ENCODE assay signal across 28 mouse cellular contexts in genomic region chr12:107837741-107838140, GRCm38 (mm10).
DNase-seq lines count a peak whose midpoint lies in the region; ATAC-seq and TF ChIP-seq lines count a peak whose summit lies in the region.
"Had no signal": no experiment of that assay in that cellular context is flagged by ENCODE, and none has a peak within 500 bp of the region (broad histone marks: within the 10 kb centered on the region; RNA-seq: fewer than 3 reads in every experiment).

No protein-coding gene starts in this region.

- H3K4me2 ChIP-seq in stomach, postnatal 0 days (replicated peaks; ENCODE audit: low read depth), result no peak overlapping the region
- H3K4me2 ChIP-seq: embryonic facial prominence, embryonic 12.5 days; embryonic facial prominence, embryonic 15.5 days; forebrain, embryonic 12.5 days; forebrain, embryonic 15.5 days; heart, embryonic 12.5 days; heart, embryonic 15.5 days; hindbrain, embryonic 13.5 days had no signal

- TF ChIP-seq CTCF in brain, embryonic 14.5 days (IDR thresholded peaks at IDR 0.05; ENCODE audit: borderline replicate concordance, extremely low read depth, insufficient read depth, insufficient read length), result no peak
- TF ChIP-seq CTCF in stomach, postnatal 0 days (IDR thresholded peaks at IDR 0.05; ENCODE audit: low read depth), result no peak

- no peak for ATAC-seq in stomach, postnatal 0 days (ENCODE audit: low FRiP score, low TSS enrichment)
- no peak for ATAC-seq in erythroblast, adult 5-6 weeks (replicated peaks; ENCODE audit: low FRiP score, poor library complexity, severe bottlenecking)
- ATAC-seq: forebrain, embryonic 15.5 days; hindbrain, embryonic 16.5 days; Patski had no signal

- no peak overlapping the region for H3K4me3 ChIP-seq in stomach, postnatal 0 days (ENCODE audit: low read depth, low read length)
- H3K4me3 ChIP-seq: embryonic facial prominence, embryonic 12.5 days; embryonic facial prominence, embryonic 15.5 days; erythroblast, embryonic 14.5 days; forebrain, embryonic 12.5 days; forebrain, embryonic 15.5 days; heart, embryonic 12.5 days; heart, embryonic 15.5 days; hindbrain, embryonic 10.5 days; hindbrain, embryonic 13.5 days had no signal

- peak; percentile 18 for DNase-seq in layer of hippocampus, adult 11-12 months (ENCODE audit: low spot score)
- DNase-seq in layer of hippocampus, postnatal 25 days (ENCODE audit: extremely low spot score in 1 of 2, low spot score in 1 of 2), result no peak
- DNase-seq in brain, embryonic 14.5 days (ENCODE audit: low read depth), result peak; percentile 20
- peak; percentile 45 for DNase-seq in layer of hippocampus, adult 8-10 months (ENCODE audit: low spot score in 2 of 2)
- DNase-seq in stomach, postnatal 0 days (ENCODE audit: low spot score), result no peak
- DNase-seq in left cerebral cortex, postnatal 36 days (ENCODE audit: low spot score in 2 of 2), result no peak
- DNase-seq: adrenal gland, postnatal 10 days; adrenal gland, postnatal 36 days; cerebellum, adult 11-12 months; cerebellum, adult 8-10 months; cerebellum, postnatal 10 days; cerebellum, postnatal 36 days; gastrocnemius, postnatal 25 days; heart, adult 18-20 months; heart, postnatal 10 days; heart, postnatal 36 days had no signal

- no peaks in the 10 kb centered on the region; the same call in 1 of the 2 replicates for H3K4me1 ChIP-seq in stomach, postnatal 0 days (replicated peaks; ENCODE audit: control insufficient read depth, insufficient read depth)
- H3K4me1 ChIP-seq: embryonic facial prominence, embryonic 12.5 days; forebrain, embryonic 12.5 days; forebrain, embryonic 15.5 days; heart, embryonic 12.5 days; heart, embryonic 15.5 days; hindbrain, embryonic 13.5 days had no signal

- TF ChIP-seq EP300 in stomach, postnatal 0 days (optimal IDR thresholded peaks at IDR 0.05), result no peak

- no peak overlapping the region for H3K27ac ChIP-seq in stomach, postnatal 0 days (replicated peaks)
- H3K27ac ChIP-seq: embryonic facial prominence, embryonic 12.5 days; embryonic facial prominence, embryonic 15.5 days; forebrain, embryonic 12.5 days; forebrain, embryonic 15.5 days; heart, embryonic 15.5 days; hindbrain, embryonic 10.5 days; hindbrain, embryonic 13.5 days had no signal

- 90% methylated on average over 12 of the region's 12 CpGs for WGBS in stomach, postnatal 0 days

- H3K9ac ChIP-seq in stomach, postnatal 0 days (ENCODE audit: low read length), result no peak overlapping the region
- H3K9ac ChIP-seq: embryonic facial prominence, embryonic 12.5 days; embryonic facial prominence, embryonic 15.5 days; forebrain, embryonic 12.5 days; forebrain, embryonic 15.5 days; heart, embryonic 12.5 days; heart, embryonic 15.5 days; hindbrain, embryonic 13.5 days had no signal

- H3K9me3 ChIP-seq in stomach, postnatal 0 days (ENCODE audit: control insufficient read depth, low read length), result no peaks in the 10 kb centered on the region
- H3K9me3 ChIP-seq: embryonic facial prominence, embryonic 12.5 days; embryonic facial prominence, embryonic 15.5 days; forebrain, embryonic 12.5 days; forebrain, embryonic 15.5 days; heart, embryonic 12.5 days; heart, embryonic 15.5 days; hindbrain, embryonic 10.5 days; hindbrain, embryonic 13.5 days had no signal

- TF ChIP-seq POLR2A in brain, embryonic 14.5 days (IDR thresholded peaks at IDR 0.05; ENCODE audit: borderline replicate concordance, extremely low read depth, insufficient read depth, insufficient read length, poor library complexity, severe bottlenecking), result no peak

- no peaks in the 10 kb centered on the region for H3K36me3 ChIP-seq in stomach, postnatal 0 days (ENCODE audit: control insufficient read depth, insufficient read depth, low read length)
- H3K36me3 ChIP-seq: embryonic facial prominence, embryonic 12.5 days; embryonic facial prominence, embryonic 15.5 days; forebrain, embryonic 12.5 days; forebrain, embryonic 15.5 days; heart, embryonic 12.5 days; heart, embryonic 15.5 days; hindbrain, embryonic 10.5 days; hindbrain, embryonic 13.5 days had no signal

- H3K27me3 ChIP-seq in stomach, postnatal 0 days (ENCODE audit: control insufficient read depth, insufficient read depth, low read length), result no peaks in the 10 kb centered on the region
- H3K27me3 ChIP-seq: embryonic facial prominence, embryonic 12.5 days; embryonic facial prominence, embryonic 15.5 days; forebrain, embryonic 12.5 days; forebrain, embryonic 15.5 days; heart, embryonic 12.5 days; hindbrain, embryonic 13.5 days had no signal

- intact Hi-C loops in left cerebral cortex, postnatal 36 days (cut with DNase I), result no loop called here

Comparison
In these comparisons a context has a peak if more than half of its experiments do, and no peak if none do; other contexts are left out.
1. DNase-seq: peak in layer of hippocampus, adult 11-12 months (single experiment), brain, embryonic 14.5 days (single experiment) and layer of hippocampus, adult 8-10 months (2 of 2); none in layer of hippocampus, postnatal 25 days (0 of 2), stomach, postnatal 0 days (single experiment) and left cerebral cortex, postnatal 36 days (0 of 2).